Mouse (Mus musculus): Measurements from ENCODE around the gene Atpaf2.

GRCm38 (mm10) chr11:60417717-60418472 lies at the start of gene Atpaf2:
- TF ChIP-seq CTCF (IDR thresholded peaks at IDR 0.05; ENCODE audit: low read depth) (no peak), EP300 (IDR thresholded peaks at IDR 0.05; ENCODE audit: low read depth) (no peak)

Measured in heart, postnatal 0 days (tissue).